Mouse (Mus musculus): ENCODE measurements around the gene Ssu72. TPM values are rescaled to one million over a fixed set of nuclear protein-coding genes. Genes with fewer than 3 reads are reported as not detected.

The Ssu72 gene
- polyA plus RNA-seq, 1 experiment, result 80.5 TPM

GRCm38 (mm10) chr4:155777816-155778215 is 73.2 kb downstream of the Ssu72 start:
- peaks cover 25% of the 10 kb centered on the region for H3K4me1 ChIP-seq (ENCODE audit: control insufficient read depth, insufficient read depth, insufficient read length, low read length)
- H3K27ac ChIP-seq (replicated peaks; ENCODE audit: low read depth, low read length), result 0 out of 2 replicates have a peak overlapping the region, but pooled peaks have one; percentile 6
- no peak overlapping the region for H3K4me3 ChIP-seq (ENCODE audit: insufficient read depth, low read depth, low read length)

- Histone ChIP-seq H3K27ac (replicated peaks; ENCODE audit: low read depth, low read length) (peak overlapping the region; percentile 75; the same call in 1 of the 2 replicates), H3K4me1 (ENCODE audit: control insufficient read depth, insufficient read depth, insufficient read length, low read length) (peaks cover 25% of the 10 kb centered on the region), H3K4me3 (ENCODE audit: insufficient read depth, low read depth, low read length) (no peak overlapping the region)
Observed at GRCm38 (mm10) chr4:155779498-155779897, 74.9 kb downstream of the Ssu72 start.

GRCm38 (mm10) chr4:155780895-155781294 is 76.3 kb downstream of the Ssu72 start:
- Histone ChIP-seq H3K4me3 (ENCODE audit: insufficient read depth, low read depth, low read length) (no peak overlapping the region), H3K4me1 (ENCODE audit: control insufficient read depth, insufficient read depth, insufficient read length, low read length) (peaks cover 21% of the 10 kb centered on the region), H3K27ac (replicated peaks; ENCODE audit: low read depth, low read length) (peak overlapping the region; percentile 91)

Other genes starting within 250 kb of the Ssu72 start
- 1.1 and 3.7 TPM in 2 replicates for gene Tmem52, start 235.7 kb upstream of the Ssu72 start, polyA plus RNA-seq (2012; ENCODE audit: insufficient read depth, insufficient read length, missing spikeins)
- 193 and 220 TPM in 2 replicates for gene Gnb1, start 213.4 kb upstream of the Ssu72 start, polyA plus RNA-seq (2012; ENCODE audit: insufficient read depth, insufficient read length, missing spikeins)
- gene Nadk, start 142.4 kb upstream of the Ssu72 start, polyA plus RNA-seq (2012; ENCODE audit: insufficient read depth, insufficient read length, missing spikeins), result 147 and 155 TPM in 2 replicates
- 7.0 and 9.4 TPM in 2 replicates for gene Slc35e2, start 103.4 kb upstream of the Ssu72 start, polyA plus RNA-seq (2012; ENCODE audit: insufficient read depth, insufficient read length, missing spikeins)
- gene Cdk11b, start 79.9 kb upstream of the Ssu72 start, polyA plus RNA-seq (2012; ENCODE audit: insufficient read depth, insufficient read length, missing spikeins), result 32.4 and 37.9 TPM in 2 replicates
- not detected in 2 replicates for gene Gm10563, start 59.4 kb upstream of the Ssu72 start, polyA plus RNA-seq (2012; ENCODE audit: insufficient read depth, insufficient read length, missing spikeins)
- gene Mmp23, start 51.4 kb upstream of the Ssu72 start, polyA plus RNA-seq (2012; ENCODE audit: insufficient read depth, insufficient read length, missing spikeins), result 3.3 and 5.5 TPM in 2 replicates
- 9.7 and 29.1 TPM in 2 replicates for gene Mib2, start 35.6 kb upstream of the Ssu72 start, polyA plus RNA-seq (2012; ENCODE audit: insufficient read depth, insufficient read length, missing spikeins)
- gene Fndc10, start 10.5 kb upstream of the Ssu72 start, polyA plus RNA-seq (2012; ENCODE audit: insufficient read depth, insufficient read length, missing spikeins), result 2.4 and 3.5 TPM in 2 replicates
- 0.46 TPM in 1 of 2 replicates, not detected in the other for gene Tmem240, start 30.0 kb downstream of the Ssu72 start, polyA plus RNA-seq (2012; ENCODE audit: insufficient read depth, insufficient read length, missing spikeins)
- 57.0 and 74.0 TPM in 2 replicates for gene Atad3a, start 56.3 kb downstream of the Ssu72 start, polyA plus RNA-seq (2012; ENCODE audit: insufficient read depth, insufficient read length, missing spikeins)
- 2.3 and 3.9 TPM in 2 replicates for gene Vwa1, start 69.9 kb downstream of the Ssu72 start, polyA plus RNA-seq (2012; ENCODE audit: insufficient read depth, insufficient read length, missing spikeins)
- gene Tmem88b, start 81.1 kb downstream of the Ssu72 start, polyA plus RNA-seq (2012; ENCODE audit: insufficient read depth, insufficient read length, missing spikeins), result 0.42 and 0.67 TPM in 2 replicates
- not detected in 2 replicates for gene Ankrd65, start 85.6 kb downstream of the Ssu72 start, polyA plus RNA-seq (2012; ENCODE audit: insufficient read depth, insufficient read length, missing spikeins)
- 367 and 416 TPM in 2 replicates for gene Mrpl20, start 98.1 kb downstream of the Ssu72 start, polyA plus RNA-seq (2012; ENCODE audit: insufficient read depth, insufficient read length, missing spikeins)
- 28.2 and 61.6 TPM in 2 replicates for gene Ccnl2, start 107.7 kb downstream of the Ssu72 start, polyA plus RNA-seq (2012; ENCODE audit: insufficient read depth, insufficient read length, missing spikeins)
- 259 and 309 TPM in 2 replicates for gene Aurkaip1, start 126.5 kb downstream of the Ssu72 start, polyA plus RNA-seq (2012; ENCODE audit: insufficient read depth, insufficient read length, missing spikeins)
- 17.3 and 22.3 TPM in 2 replicates for gene Mxra8, start 134.9 kb downstream of the Ssu72 start, polyA plus RNA-seq (2012; ENCODE audit: insufficient read depth, insufficient read length, missing spikeins)
- 19.2 and 20.2 TPM in 2 replicates for gene Dvl1, start 142.6 kb downstream of the Ssu72 start, polyA plus RNA-seq (2012; ENCODE audit: insufficient read depth, insufficient read length, missing spikeins)
- not detected in 2 replicates for gene Tas1r3, start 158.6 kb downstream of the Ssu72 start, polyA plus RNA-seq (2012; ENCODE audit: insufficient read depth, insufficient read length, missing spikeins)
- gene Cptp, start 164.6 kb downstream of the Ssu72 start, polyA plus RNA-seq (2012; ENCODE audit: insufficient read depth, insufficient read length, missing spikeins), result 6.0 and 11.5 TPM in 2 replicates
- 12.9 and 15.1 TPM in 2 replicates for gene Ints11, start 164.7 kb downstream of the Ssu72 start, polyA plus RNA-seq (2012; ENCODE audit: insufficient read depth, insufficient read length, missing spikeins)
- gene Pusl1, start 187.0 kb downstream of the Ssu72 start, polyA plus RNA-seq (2012; ENCODE audit: insufficient read depth, insufficient read length, missing spikeins), result 5.7 and 7.8 TPM in 2 replicates
- 2.9 and 5.2 TPM in 2 replicates for gene Acap3, start 187.0 kb downstream of the Ssu72 start, polyA plus RNA-seq (2012; ENCODE audit: insufficient read depth, insufficient read length, missing spikeins)
- gene Ube2j2, start 239.0 kb downstream of the Ssu72 start, polyA plus RNA-seq (2012; ENCODE audit: insufficient read depth, insufficient read length, missing spikeins), result 34.8 and 46.2 TPM in 2 replicates